8 mouse cellular contexts compared by ENCODE assay signal in genomic region chr12:103425729-103426470, GRCm38 (mm10). TPM values are rescaled to one million over a fixed set of nuclear protein-coding genes. Genes with fewer than 3 reads are reported as not detected.
DNase-seq lines count a peak whose midpoint lies in the region; ATAC-seq and TF ChIP-seq lines count a peak whose summit lies in the region.

Gene Ddx24 (minus strand): TSS chr12:103425830.

- TF ChIP-seq EP300 in heart, adult 2 months (IDR thresholded peaks at IDR 0.05; ENCODE audit: insufficient read depth, low read depth, low read length): peak; percentile 99

- peaks cover 24% of the 10 kb centered on the region for H3K4me1 ChIP-seq in embryonic facial prominence, embryonic 14.5 days (ENCODE audit: control insufficient read depth, insufficient read depth, low read length)
- H3K4me1 ChIP-seq in heart, adult 2 months (ENCODE audit: control insufficient read depth, insufficient read depth, low read length): peaks cover 16% of the 10 kb centered on the region
- peaks cover 34% of the 10 kb centered on the region for H3K4me1 ChIP-seq in limb, embryonic 13.5 days
- peaks cover 37% of the 10 kb centered on the region for H3K4me1 ChIP-seq in midbrain, embryonic 16.5 days (ENCODE audit: control insufficient read depth, insufficient read depth, low read length)

- intact Hi-C loops in heart, adult 2 months (cut with DNase I): loop anchor here (1.0 to 5.0 kb wide), 2 partner anchors 39 to 66 kb away; partner anchors contain the start of gene Otub2

- DNase-seq in 3T3-L1 (ENCODE audit: low read depth, low spot score): peak; percentile 99
- DNase-seq in adrenal gland, postnatal 4 days (ENCODE audit: low spot score in 2 of 2): peak; percentile 88 to 94
- peak; percentile 99 for DNase-seq in embryonic facial prominence, embryonic 14.5 days (ENCODE audit: low spot score)
- DNase-seq in heart, adult 2 months: peak; percentile 96 to 99
- peak; percentile 99 for DNase-seq in kidney, adult 8-10 months
- DNase-seq in spleen, postnatal 10 days (ENCODE audit: low spot score in 2 of 2): peak; percentile 95 to 99

- H3K27me3 ChIP-seq in embryonic facial prominence, embryonic 14.5 days (replicated peaks; ENCODE audit: control insufficient read depth, insufficient read depth, low read length): no peaks in the 10 kb centered on the region
- H3K27me3 ChIP-seq in heart, adult 2 months (ENCODE audit: control insufficient read depth, insufficient read depth, low read length): no peaks in the 10 kb centered on the region
- H3K27me3 ChIP-seq in limb, embryonic 13.5 days: no peaks in the 10 kb centered on the region
- no peaks in the 10 kb centered on the region for H3K27me3 ChIP-seq in midbrain, embryonic 16.5 days (ENCODE audit: control insufficient read depth, insufficient read depth, low read depth, low read length)

- ATAC-seq in embryonic facial prominence, embryonic 14.5 days (ENCODE audit: low read depth): peak; percentile 100
- ATAC-seq in limb, embryonic 13.5 days (ENCODE audit: low FRiP score, low read depth): peak; percentile 99
- ATAC-seq in midbrain, embryonic 16.5 days: peak; percentile 100

- H3K79me2 ChIP-seq in heart, adult 2 months (replicated peaks; ENCODE audit: control insufficient read depth, insufficient read depth, low read length): peaks cover 9% of the 10 kb centered on the region

- H3K9ac ChIP-seq in embryonic facial prominence, embryonic 14.5 days (ENCODE audit: low read depth, low read length): peak within 1 kb of the TSS; percentile 86
- H3K9ac ChIP-seq in heart, adult 2 months (ENCODE audit: low read depth, low read length): peak within 1 kb of the TSS; percentile 98
- H3K9ac ChIP-seq in limb, embryonic 13.5 days: peak within 1 kb of the TSS; percentile 91
- peak within 1 kb of the TSS; percentile 85 for H3K9ac ChIP-seq in midbrain, embryonic 16.5 days (ENCODE audit: low read depth, low read length)

- WGBS in embryonic facial prominence, embryonic 14.5 days: 3% methylated on average over 15 of the region's 33 CpGs
- 2% methylated on average over 33 of the region's 33 CpGs for WGBS in heart, adult 2 months
- 1% methylated on average over 33 of the region's 33 CpGs for WGBS in limb, embryonic 13.5 days
- 1% methylated on average over 33 of the region's 33 CpGs for WGBS in midbrain, embryonic 16.5 days

- peaks cover 16% of the 10 kb centered on the region for H3K36me3 ChIP-seq in embryonic facial prominence, embryonic 14.5 days (ENCODE audit: control insufficient read depth, insufficient read depth, low read length)
- peaks cover 31% of the 10 kb centered on the region for H3K36me3 ChIP-seq in heart, adult 2 months (ENCODE audit: control insufficient read depth, insufficient read depth, low read length)
- H3K36me3 ChIP-seq in limb, embryonic 13.5 days: peaks cover 21% of the 10 kb centered on the region
- peaks cover 7% of the 10 kb centered on the region for H3K36me3 ChIP-seq in midbrain, embryonic 16.5 days (ENCODE audit: control insufficient read depth, insufficient read depth, low read length)

- peak within 1 kb of the TSS; percentile 15; the same call in 1 of the 2 replicates for H3K27ac ChIP-seq in embryonic facial prominence, embryonic 14.5 days (replicated peaks; ENCODE audit: low read depth, low read length)
- peak within 1 kb of the TSS; percentile 70 for H3K27ac ChIP-seq in heart, adult 2 months
- H3K27ac ChIP-seq in limb, embryonic 13.5 days: no peak within 1 kb of the TSS; the same call in 1 of the 2 replicates
- peak within 1 kb of the TSS; percentile 66 for H3K27ac ChIP-seq in midbrain, embryonic 16.5 days (ENCODE audit: low read length)

- peak; percentile 84 for TF ChIP-seq POLR2A in heart, adult 2 months (IDR thresholded peaks at IDR 0.05; ENCODE audit: insufficient read depth, low read depth, low read length)

- H3K9me3 ChIP-seq in embryonic facial prominence, embryonic 14.5 days (ENCODE audit: control insufficient read depth, low read length): no peaks in the 10 kb centered on the region
- H3K9me3 ChIP-seq in limb, embryonic 13.5 days: no peaks in the 10 kb centered on the region
- H3K9me3 ChIP-seq in midbrain, embryonic 16.5 days (replicated peaks; ENCODE audit: control insufficient read depth, low read length, poor library complexity, severe bottlenecking): no peaks in the 10 kb centered on the region

- no peak; the same call in none of the 2 replicates for TF ChIP-seq CTCF in heart, adult 2 months (IDR thresholded peaks at IDR 0.05)

- H3K4me3 ChIP-seq in embryonic facial prominence, embryonic 14.5 days (ENCODE audit: low read depth, low read length): peak within 1 kb of the TSS; percentile 79
- H3K4me3 ChIP-seq in heart, adult 2 months: peak within 1 kb of the TSS; percentile 95
- peak within 1 kb of the TSS; percentile 93 for H3K4me3 ChIP-seq in limb, embryonic 13.5 days
- peak within 1 kb of the TSS; percentile 74 for H3K4me3 ChIP-seq in midbrain, embryonic 16.5 days (ENCODE audit: low read depth, low read length)

- H3K4me2 ChIP-seq in embryonic facial prominence, embryonic 14.5 days (ENCODE audit: low read depth, low read length): peak within 1 kb of the TSS; percentile 80
- H3K4me2 ChIP-seq in limb, embryonic 13.5 days (replicated peaks): peak within 1 kb of the TSS; percentile 77
- peak within 1 kb of the TSS; percentile 68 for H3K4me2 ChIP-seq in midbrain, embryonic 16.5 days (ENCODE audit: low read length)

RNA-seq across cellular contexts. Expression of gene Ddx24, which starts in this region (rescaled TPM):
- total RNA-seq in adrenal gland, postnatal 4 days (2021): 100 to 1,000 TPM; 109 to 116 TPM
- 80.3 and 85.2 TPM in 2 replicates for polyA plus RNA-seq in embryonic facial prominence, embryonic 14.5 days (2014; fragmentation: Nextera tagmentation; extraction: Ambion mirVana)
- 10 to 100 TPM; 85.3 to 89.3 TPM for total RNA-seq in heart, adult 2 months (2021)
- 30.2 and 46.0 TPM in 2 replicates for polyA plus RNA-seq in heart, adult 2 months (2012; rRNA removed)
- 124 and 130 TPM in 2 replicates for polyA plus RNA-seq in limb, embryonic 13.5 days (2015; fragmentation: Nextera tagmentation; extraction: Ambion mirVana)
- polyA plus RNA-seq in midbrain, embryonic 16.5 days (2015; fragmentation: Nextera tagmentation; extraction: Ambion mirVana): 150 and 155 TPM in 2 replicates
